Mouse (Mus musculus) megakaryocyte progenitor cell, adult 5-6 weeks (primary cell): ENCODE results near the gene Coq10a. TPM values are rescaled to one million over a fixed set of nuclear protein-coding genes. Genes with fewer than 3 reads are reported as not detected.
A peak's percentile ranks its signal among the peaks of the same experiment; 100 is the strongest.

ENCODE experiments used
- ATAC-seq: replicated peaks from 2 replicates; pipeline ENCODE4 v1.8.0; 2016; ENCODE audit warnings: mild to moderate bottlenecking, moderate TSS enrichment, inconsistent platforms; ENCODE audit not compliant: poor library complexity
- total RNA-seq, 2 experiments: library from RNA; stranded (forward) in 1 of 2; stranded (reverse) in 1 of 2; fragments of 157-497, 149-512 nt in 1 of 2; fragments of 200-1000 nt in 1 of 2; gene quantifications; 2 replicates each; pipeline versions ENCODE4 v1.2.3 to v1.2.4; 2015 to 2017

Gene Coq10a
- total RNA-seq, 2 experiments from 2014 or later: 8.8 to 17.6 TPM

DNA sequence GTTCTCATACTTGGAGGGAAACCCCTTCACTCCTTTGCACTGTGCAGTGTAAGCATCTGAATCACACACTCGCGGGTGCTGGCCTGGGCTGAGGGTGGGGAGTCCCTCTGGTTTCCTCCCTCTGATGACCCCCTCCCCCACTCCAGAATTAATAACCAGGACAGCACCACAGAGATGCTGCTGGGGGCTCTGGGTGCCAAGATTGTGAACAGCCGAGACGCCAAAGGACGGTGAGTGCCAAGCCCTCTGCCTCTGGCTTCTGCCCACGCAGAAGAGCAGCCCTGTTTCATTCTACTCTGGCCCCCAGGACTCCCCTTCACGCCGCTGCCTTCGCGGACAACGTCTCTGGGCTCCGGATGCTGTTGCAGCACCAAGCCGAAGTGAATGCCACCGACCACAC lies 20.1 kb upstream of the Coq10a start:
- ATAC-seq: no peak

GRCm38 (mm10) chr10:128385902-128386301 lies 17.1 kb upstream of the Coq10a start:
- ATAC-seq: no peak

- no peak for ATAC-seq
Observed at GRCm38 (mm10) chr10:128382482-128382881, 13.7 kb upstream of the Coq10a start.

GRCm38 (mm10) chr10:128380565-128380964 lies 11.8 kb upstream of the Coq10a start:
- peak; percentile 65 for ATAC-seq

DNA sequence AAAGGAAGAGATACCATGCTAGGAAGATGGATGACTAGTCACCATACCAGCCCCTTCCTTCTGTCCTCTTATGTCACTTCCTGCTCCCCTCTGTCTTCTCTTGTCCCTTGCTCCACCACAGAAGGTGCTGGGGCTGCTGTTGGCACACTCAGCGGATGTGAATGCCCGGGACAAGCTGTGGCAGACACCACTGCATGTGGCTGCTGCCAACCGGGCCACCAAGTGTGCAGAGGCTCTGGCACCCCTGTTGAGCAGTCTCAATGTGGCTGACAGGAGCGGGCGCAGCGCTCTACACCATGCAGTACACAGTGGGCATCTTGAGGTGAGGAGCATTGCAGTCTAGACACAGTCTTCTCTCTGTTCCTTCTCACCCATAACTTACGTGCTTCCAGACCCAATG lies 10.5 kb upstream of the Coq10a start:
- no peak for ATAC-seq

- no peak for ATAC-seq
Observed at GRCm38 (mm10) chr10:128378462-128378861, 9.7 kb upstream of the Coq10a start.

DNA sequence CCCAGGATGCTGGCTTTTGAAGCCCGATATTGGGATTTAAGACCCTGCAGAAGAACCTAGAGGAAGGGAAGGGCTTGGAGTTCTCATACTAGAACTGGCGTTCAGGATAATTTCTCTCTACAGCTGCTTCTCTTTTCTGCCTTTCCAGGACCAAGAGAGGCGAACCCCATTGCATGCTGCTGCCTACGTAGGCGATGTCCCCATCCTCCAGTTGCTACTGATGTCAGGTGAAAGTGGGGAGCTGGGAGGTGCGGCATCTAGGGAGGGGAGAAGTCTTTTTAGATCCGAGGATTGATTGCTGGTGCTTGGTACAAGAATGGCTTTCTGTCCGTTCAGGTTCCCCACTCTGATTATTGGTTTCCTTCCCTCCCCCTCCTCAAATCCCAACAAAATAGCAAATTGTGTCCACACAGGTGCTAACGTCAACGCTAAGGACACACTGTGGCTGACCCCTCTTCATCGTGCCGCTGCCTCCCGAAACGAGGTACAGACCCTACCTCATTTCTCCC lies 9.2 kb upstream of the Coq10a start:
- no peak for ATAC-seq

DNA sequence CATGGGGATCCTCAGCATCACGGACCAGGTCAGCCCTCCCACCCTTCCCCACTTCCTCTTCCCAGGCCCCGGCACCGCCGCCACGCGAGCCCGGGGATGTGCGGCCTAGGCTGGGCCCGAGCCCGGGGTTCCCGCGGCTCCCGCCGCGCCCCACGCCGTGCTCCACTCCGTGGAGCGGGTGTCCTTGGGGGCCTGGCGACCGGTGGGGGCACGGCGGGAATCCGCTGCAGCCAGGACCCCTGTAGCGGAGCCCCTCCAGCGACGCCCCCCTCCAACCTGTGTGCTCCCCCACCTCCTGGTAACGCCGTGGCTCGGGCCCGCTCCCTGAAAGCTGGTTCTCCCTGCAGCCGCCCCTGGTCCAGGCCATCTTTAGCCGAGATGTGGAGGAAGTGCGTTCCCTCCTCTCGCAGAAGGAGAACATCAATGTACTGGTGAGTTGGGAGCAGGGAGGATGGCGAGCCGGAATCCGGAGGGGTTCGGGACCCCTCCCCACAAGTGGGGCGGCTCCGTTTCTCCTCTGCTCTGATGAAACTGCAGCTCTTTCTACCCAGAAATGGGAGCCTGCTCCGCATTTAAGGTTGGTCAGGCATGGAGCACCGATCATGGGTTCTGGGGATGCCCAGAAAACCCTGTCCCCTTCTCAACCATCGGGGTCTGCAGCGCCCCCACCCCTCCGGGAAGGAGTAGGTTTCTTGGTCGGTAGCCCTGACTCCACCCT lies 8.6 kb upstream of the Coq10a start:
- peak; percentile 6 for ATAC-seq

DNA sequence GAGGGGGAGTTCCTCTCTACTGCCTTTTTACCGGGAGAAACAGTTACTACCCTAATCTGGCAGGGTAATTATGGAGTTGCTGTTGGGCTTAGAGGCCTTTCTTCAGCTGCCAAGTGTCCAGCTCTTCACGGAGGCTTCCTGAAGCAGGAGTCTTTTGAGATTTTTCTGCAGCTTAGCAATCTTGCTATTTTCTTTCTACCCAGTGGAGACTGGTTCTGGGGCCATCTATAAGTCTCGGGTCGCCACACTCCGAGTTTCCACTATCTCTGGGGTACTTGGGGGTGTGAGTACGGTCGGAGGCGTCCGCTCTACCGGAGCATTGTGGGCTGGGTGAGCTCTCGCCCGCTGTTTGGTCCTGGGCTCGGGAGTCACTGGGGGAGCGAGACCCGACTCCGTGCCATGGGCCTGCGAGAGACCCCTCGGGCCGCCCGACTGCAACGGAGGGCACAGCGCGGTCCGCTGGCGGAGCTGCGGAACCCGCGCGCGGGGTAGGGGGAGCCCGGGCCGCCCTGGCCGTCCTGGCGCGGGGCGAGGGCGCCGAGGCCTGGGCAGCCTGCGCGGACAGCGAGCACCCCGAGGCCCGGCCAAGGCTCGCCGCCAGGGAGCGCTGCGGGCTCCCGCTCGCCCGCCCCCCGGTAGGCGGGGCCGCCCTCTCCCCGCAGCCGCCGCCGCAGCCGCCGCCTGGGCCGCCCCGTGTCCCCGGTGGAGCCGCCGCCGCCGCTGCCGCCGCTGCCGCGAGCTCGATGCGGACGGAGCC lies 7.8 kb upstream of the Coq10a start, which contains the start of gene Ankrd52:
Gene Ankrd52, plus strand, starts transcription at position 661 of the 757 bp plus-strand sequence.
- peak; percentile 62 for ATAC-seq

DNA sequence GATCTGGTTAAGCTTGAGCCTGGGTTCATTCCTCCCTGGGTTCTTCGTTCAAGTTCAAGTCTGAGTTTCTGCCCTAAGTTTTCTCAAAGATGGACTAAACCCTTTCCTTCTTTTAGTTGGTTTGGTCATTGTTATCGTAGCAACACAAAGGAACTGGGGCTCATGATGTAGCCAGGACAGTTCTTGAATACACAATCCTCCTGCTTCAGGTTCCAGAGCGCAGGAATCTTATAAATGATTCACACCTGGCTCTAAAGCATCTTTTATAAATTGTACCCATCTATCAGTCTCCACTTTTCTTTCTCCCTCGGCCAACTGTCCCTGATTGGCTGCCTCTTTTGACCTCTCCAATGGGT lies 7.3 kb upstream of the Coq10a start:
- ATAC-seq: no peak

GRCm38 (mm10) chr10:128374393-128374792 lies 5.6 kb upstream of the Coq10a start:
- ATAC-seq: peak; percentile 40

- ATAC-seq: peak; percentile 47
Observed at GRCm38 (mm10) chr10:128372989-128373748, 4.4 kb upstream of the Coq10a start.

GRCm38 (mm10) chr10:128372142-128372541 lies 3.3 kb upstream of the Coq10a start:
- no peak for ATAC-seq

- ATAC-seq: no peak
Observed at GRCm38 (mm10) chr10:128370601-128371000, 1.8 kb upstream of the Coq10a start.

GRCm38 (mm10) chr10:128370021-128370420 lies 1.2 kb upstream of the Coq10a start:
- ATAC-seq: no peak

GRCm38 (mm10) chr10:128369599-128369998 lies 802 bp upstream of the Coq10a start:
- ATAC-seq: no peak

GRCm38 (mm10) chr10:128369218-128369543 lies 384 bp upstream of the Coq10a start:
- no peak for ATAC-seq

DNA sequence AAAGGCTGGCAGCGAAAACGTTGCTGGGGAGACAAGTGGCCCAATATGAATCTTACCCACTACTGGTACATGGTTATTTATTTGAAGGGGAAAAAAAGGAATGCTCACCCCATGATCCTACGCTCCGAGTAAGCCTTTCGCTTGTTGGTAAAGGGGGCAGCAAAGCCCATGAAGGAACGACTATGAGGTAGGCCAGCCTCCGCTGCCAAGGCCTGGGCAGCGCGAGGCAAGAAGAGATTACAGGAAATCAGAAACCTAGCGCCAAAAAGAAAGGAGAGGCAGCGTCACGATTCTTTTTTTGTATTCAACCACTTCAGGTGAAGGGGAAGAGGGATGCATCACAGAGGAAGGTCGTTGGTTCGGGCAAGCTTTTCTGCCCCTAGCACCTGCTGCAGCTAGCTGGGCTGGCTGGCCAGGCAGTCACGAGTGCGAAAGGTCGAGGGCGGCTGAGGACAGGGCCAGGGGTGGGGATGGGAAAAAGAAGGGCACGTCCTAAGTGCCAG lies 847 bp downstream of the Coq10a start:
- ATAC-seq: no peak

- ATAC-seq: peak; percentile 57
Observed at GRCm38 (mm10) chr10:128362568-128362967, 6.2 kb downstream of the Coq10a start.

- no peak for ATAC-seq
Observed at GRCm38 (mm10) chr10:128361836-128362235, 7.0 kb downstream of the Coq10a start.

GRCm38 (mm10) chr10:128359226-128359625 lies 9.6 kb downstream of the Coq10a start:
- no peak for ATAC-seq
